Comparison of ENCODE assay signal across 8 mouse cellular contexts in the genomic region with DNA sequence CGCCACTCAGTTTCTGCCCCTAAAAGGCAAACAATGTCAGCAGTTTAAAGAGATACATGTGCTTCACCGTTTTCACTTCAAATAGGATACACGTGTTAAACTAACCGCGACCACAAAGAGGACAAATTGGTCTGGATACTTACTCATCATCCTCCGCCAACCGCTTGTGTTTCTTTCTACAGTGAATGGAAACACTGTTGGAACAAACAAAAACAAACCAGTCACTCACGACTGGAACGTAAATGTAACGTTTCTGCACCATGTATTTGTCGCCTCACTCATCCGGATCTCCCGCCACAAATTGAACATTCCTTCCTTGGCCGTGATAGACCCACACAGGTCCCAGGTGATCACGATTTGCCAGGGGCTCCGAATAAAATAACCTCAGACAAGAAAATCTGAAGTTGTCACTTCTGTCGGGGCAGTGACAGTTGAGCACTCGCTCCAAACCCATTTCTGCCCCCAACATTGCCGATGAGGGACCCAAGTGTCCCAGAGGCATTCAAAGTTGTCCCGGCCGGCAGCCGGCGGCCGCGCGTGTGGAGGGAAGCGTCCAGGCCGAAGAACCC. TPM values are rescaled to one million over a fixed set of nuclear protein-coding genes. Genes with fewer than 3 reads are reported as not detected.
DNase-seq lines count a peak whose midpoint lies in the region; ATAC-seq lines count a peak whose summit lies in the region.

No protein-coding gene starts in this region.

- H3K4me1 ChIP-seq in lung, embryonic 16.5 days (replicated peaks; ENCODE audit: control insufficient read depth, insufficient read depth, low read length), result peaks cover 9% of the 10 kb centered on the region
- peaks cover 14% of the 10 kb centered on the region; the same call in 1 of the 2 replicates for H3K4me1 ChIP-seq in midbrain, embryonic 11.5 days (ENCODE audit: control insufficient read depth, insufficient read depth, low read length)

- under 1% methylated on average over 28 of the region's 28 CpGs for WGBS in lung, embryonic 16.5 days
- 6% methylated on average over 28 of the region's 28 CpGs for WGBS in midbrain, embryonic 11.5 days

- H3K9ac ChIP-seq in lung, embryonic 16.5 days (ENCODE audit: low read length), result peak overlapping the region; percentile 98
- peak overlapping the region; percentile 88 for H3K9ac ChIP-seq in midbrain, embryonic 11.5 days (ENCODE audit: low read length)

- peak overlapping the region; percentile 63 for H3K4me2 ChIP-seq in lung, embryonic 16.5 days (ENCODE audit: low read depth, low read length)
- peak overlapping the region; percentile 88 for H3K4me2 ChIP-seq in midbrain, embryonic 11.5 days

- peak overlapping the region; percentile 85 for H3K27ac ChIP-seq in lung, embryonic 16.5 days (ENCODE audit: low read length)
- H3K27ac ChIP-seq in midbrain, embryonic 11.5 days (ENCODE audit: low read depth, low read length), result no peak overlapping the region

- H3K27me3 ChIP-seq in lung, embryonic 16.5 days (ENCODE audit: control insufficient read depth, insufficient read depth, low read depth, low read length), result no peaks in the 10 kb centered on the region
- no peaks in the 10 kb centered on the region for H3K27me3 ChIP-seq in midbrain, embryonic 11.5 days (ENCODE audit: control insufficient read depth, insufficient read depth, low read length)

- H3K36me3 ChIP-seq in lung, embryonic 16.5 days (ENCODE audit: control insufficient read depth, insufficient read depth, low read length), result peaks cover 5% of the 10 kb centered on the region; the same call in 1 of the 2 replicates
- no peaks in the 10 kb centered on the region; the same call in 1 of the 2 replicates for H3K36me3 ChIP-seq in midbrain, embryonic 11.5 days (ENCODE audit: control insufficient read depth, insufficient read depth, low read length)

- H3K9me3 ChIP-seq in lung, embryonic 16.5 days (ENCODE audit: control insufficient read depth, low read length), result no peaks in the 10 kb centered on the region
- no peaks in the 10 kb centered on the region for H3K9me3 ChIP-seq in midbrain, embryonic 11.5 days (ENCODE audit: control insufficient read depth, low read length)

- no peak for DNase-seq in lung, postnatal 4 days
- peak; percentile 94 for DNase-seq in midbrain, embryonic 11.5 days (ENCODE audit: low spot score, missing footprints)
- DNase-seq in kidney, postnatal 10 days, result no peak
- DNase-seq in spleen, postnatal 4 days (ENCODE audit: low spot score in 2 of 2), result no peak
- no peak for DNase-seq in ovary, adult 18-20 months (ENCODE audit: low spot score)

- no peak for ATAC-seq in lung, embryonic 16.5 days (ENCODE audit: low read depth)
- ATAC-seq in activated CD4-positive, CD25-positive, alpha-beta regulatory T cell, adult 4 months, result peak; percentile 42
- peak; percentile 35 for ATAC-seq in granulocyte monocyte progenitor cell, adult 5-6 weeks (replicated peaks; ENCODE audit: poor library complexity, severe bottlenecking)
- no peak for ATAC-seq in midbrain, embryonic 11.5 days (ENCODE audit: low FRiP score)

- H3K4me3 ChIP-seq in lung, embryonic 16.5 days (ENCODE audit: low read length), result peak overlapping the region; percentile 93
- peak overlapping the region; percentile 78 for H3K4me3 ChIP-seq in midbrain, embryonic 11.5 days (ENCODE audit: low read depth, low read length)

RNA-seq across cellular contexts. Expression of gene Ccdc117, which starts 0.7 kb away (rescaled TPM):
- 18.0 and 18.6 TPM in 2 replicates for polyA plus RNA-seq in lung, embryonic 16.5 days (2015; fragmentation: Nextera tagmentation; extraction: Ambion mirVana)
- 1 to 10 TPM; 3.5 to 4.2 TPM for polyA plus RNA-seq in activated CD4-positive, CD25-positive, alpha-beta regulatory T cell, adult 4 months (2017; shearing (Covaris generic))
- total RNA-seq in granulocyte monocyte progenitor cell, adult 5-6 weeks (2014; fragmentation: Nextera tagmentation), result 16.3 and 18.5 TPM in 2 replicates
- 26.1 and 38.3 TPM in 2 replicates for total RNA-seq in granulocyte monocyte progenitor cell, adult 5-6 weeks (2017)
- 26.2 and 27.4 TPM in 2 replicates for polyA plus RNA-seq in midbrain, embryonic 11.5 days (2014; fragmentation: Nextera tagmentation; extraction: Ambion mirVana)

RNA-seq across cellular contexts. Expression of gene Xbp1, which starts 20.9 kb away (rescaled TPM):
- polyA plus RNA-seq in lung, embryonic 16.5 days (2015; fragmentation: Nextera tagmentation; extraction: Ambion mirVana), result 201 and 221 TPM in 2 replicates
- polyA plus RNA-seq in activated CD4-positive, CD25-positive, alpha-beta regulatory T cell, adult 4 months (2017; shearing (Covaris generic)), result 10 to 100 TPM; 52.4 to 55.6 TPM
- total RNA-seq in granulocyte monocyte progenitor cell, adult 5-6 weeks (2014; fragmentation: Nextera tagmentation), result 197 TPM in 2 replicates
- total RNA-seq in granulocyte monocyte progenitor cell, adult 5-6 weeks (2017), result 194 and 200 TPM in 2 replicates
- 126 and 133 TPM in 2 replicates for polyA plus RNA-seq in midbrain, embryonic 11.5 days (2014; fragmentation: Nextera tagmentation; extraction: Ambion mirVana)

RNA-seq across cellular contexts. Expression of gene Ankrd36, which starts 28.2 kb away (rescaled TPM):
- 0.04 TPM in 1 of 2 replicates, not detected in the other for polyA plus RNA-seq in lung, embryonic 16.5 days (2015; fragmentation: Nextera tagmentation; extraction: Ambion mirVana)
- not detected for polyA plus RNA-seq in activated CD4-positive, CD25-positive, alpha-beta regulatory T cell, adult 4 months (2017; shearing (Covaris generic))
- total RNA-seq in granulocyte monocyte progenitor cell, adult 5-6 weeks (2014; fragmentation: Nextera tagmentation), result not detected in 2 replicates
- not detected in 2 replicates for total RNA-seq in granulocyte monocyte progenitor cell, adult 5-6 weeks (2017)
- not detected in 2 replicates for polyA plus RNA-seq in midbrain, embryonic 11.5 days (2014; fragmentation: Nextera tagmentation; extraction: Ambion mirVana)

Comparison
In these comparisons a context has a peak if more than half of its experiments do, and no peak if none do; other contexts are left out.
1. ATAC-seq: peak in activated CD4-positive, CD25-positive, alpha-beta regulatory T cell, adult 4 months (single experiment) and granulocyte monocyte progenitor cell, adult 5-6 weeks (single experiment); none in lung, embryonic 16.5 days (single experiment) and midbrain, embryonic 11.5 days (single experiment).